In genomic region chr9:25140330-25140729, GRCm38 (mm10) we compare ENCODE assay signal across 20 mouse cellular contexts. TPM values are rescaled to one million over a fixed set of nuclear protein-coding genes. Genes with fewer than 3 reads are reported as not detected.
DNase-seq lines count a peak whose midpoint lies in the region.
"Had no signal": no experiment of that assay in that cellular context is flagged by ENCODE, and none has a peak within 500 bp of the region (broad histone marks: within the 10 kb centered on the region; RNA-seq: fewer than 3 reads in every experiment).

No protein-coding gene starts in this region.

- intact Hi-C loops in heart, postnatal 10 days (cut with DNase I): no loop called here

- peak; percentile 14 for DNase-seq in adrenal gland, adult 2 months
- DNase-seq in adrenal gland, postnatal 25 days: no peak
- peak; percentile 25 to 42 for DNase-seq in heart, adult 18-20 months
- DNase-seq in heart, postnatal 10 days: no peak
- DNase-seq in ovary, postnatal 36 days (ENCODE audit: low spot score): peak; percentile 5
- DNase-seq in ovary, postnatal 14 days (ENCODE audit: low spot score): no peak
- peak; percentile 76 for DNase-seq in skeletal muscle tissue, adult 2 months (ENCODE audit: low read depth, low spot score)
- no peak for DNase-seq in natural killer cell, adult 2 months (ENCODE audit: low spot score in 2 of 2)
- DNase-seq: layer of hippocampus, adult 9-11 months; left cerebral cortex, postnatal 4 days; right cerebral cortex, adult 18-20 months had no signal

RNA-seq across cellular contexts. Expression of gene Herpud2, which starts 11.3 kb away (rescaled TPM):
- total RNA-seq in adrenal gland, adult 2 months (2021): 10 to 100 TPM; 46.3 to 51.0 TPM
- polyA plus RNA-seq in adrenal gland, adult 2 months (2012; rRNA removed): 98.1 and 98.8 TPM in 2 replicates
- 55.4 and 59.4 TPM in 2 replicates for total RNA-seq in adrenal gland, postnatal 25 days (2021)
- 10 to 100 TPM; 33.0 to 34.9 TPM for total RNA-seq in heart, adult 18-20 months (2021)
- 10 to 100 TPM; 40.4 to 42.1 TPM for total RNA-seq in heart, postnatal 10 days (2021)

RNA-seq across cellular contexts. Expression of gene Gm10181, which starts 51.1 kb away (rescaled TPM):
- total RNA-seq in adrenal gland, adult 2 months (2021): not detected
- polyA plus RNA-seq in adrenal gland, adult 2 months (2012; rRNA removed): not detected in 2 replicates
- not detected in 2 replicates for total RNA-seq in adrenal gland, postnatal 25 days (2021)
- not detected for total RNA-seq in heart, adult 18-20 months (2021)
- total RNA-seq in heart, postnatal 10 days (2021): not detected
- total RNA-seq: CH12.LX; hematopoietic stem cell, adult 5-6 weeks; left cerebral cortex, postnatal 4 days had no signal
- polyA plus RNA-seq: erythroblast, embryonic 14.5 days; heart, embryonic 12.5 days; intestine, embryonic 15.5 days; liver, embryonic 15.5 days; neural tube, embryonic 15.5 days; spleen, adult 2 months; urinary bladder, adult 2 months had no signal

Comparison
In these comparisons a context has a peak if more than half of its experiments do, and no peak if none do; other contexts are left out.
1. DNase-seq: peak in adrenal gland, adult 2 months (single experiment), heart, adult 18-20 months (2 of 2), ovary, postnatal 36 days (single experiment) and skeletal muscle tissue, adult 2 months (single experiment); none in adrenal gland, postnatal 25 days (single experiment), heart, postnatal 10 days (0 of 2), ovary, postnatal 14 days (single experiment) and natural killer cell, adult 2 months (0 of 2).